Mouse (Mus musculus): ENCODE measurements around the gene Dydc1. TPM values are rescaled to one million over a fixed set of nuclear protein-coding genes. Genes with fewer than 3 reads are reported as not detected.

The Dydc1 gene
- polyA plus RNA-seq (2017; shearing (Covaris generic)): not detected

GRCm38 (mm10) chr14:41072229-41072943 is at the start of gene Dydc1:
Gene Dydc1, plus strand, starts transcription at chr14:41072911.

GRCm38 (mm10) chr14:41069108-41069507 is 3.6 kb upstream of the Dydc1 start, which contains the start of gene Dydc2:
Gene Dydc2, minus strand, starts transcription at chr14:41069208.

GRCm38 (mm10) chr14:41104853-41105444 is 32.2 kb downstream of the Dydc1 start, which contains the start of gene Mat1a:
Gene Mat1a, plus strand, starts transcription at chr14:41105035.

GRCm38 (mm10) chr14:41131540-41131939 is 58.8 kb downstream of the Dydc1 start, which contains the start of gene Sftpa1:
Gene Sftpa1, plus strand, starts transcription at chr14:41131782.

Other genes with a start within 250 kb of the Dydc1 start
- gene Sh2d4b, start 179.6 kb upstream of the Dydc1 start, polyA plus RNA-seq (2017; shearing (Covaris generic)): 0.62 TPM
- 138 TPM for gene Tspan14, start 106.1 kb upstream of the Dydc1 start, polyA plus RNA-seq (2017; shearing (Covaris generic))
- 10.9 TPM for gene Fam213a, start 59.1 kb upstream of the Dydc1 start, polyA plus RNA-seq (2017; shearing (Covaris generic))
- not detected for gene Dydc2, start 3.7 kb upstream of the Dydc1 start, polyA plus RNA-seq (2017; shearing (Covaris generic))
- not detected for gene Mat1a, start 32.1 kb downstream of the Dydc1 start, polyA plus RNA-seq (2017; shearing (Covaris generic))
- gene Sftpa1, start 58.9 kb downstream of the Dydc1 start, polyA plus RNA-seq (2017; shearing (Covaris generic)): not detected
- gene Mbl1, start 78.5 kb downstream of the Dydc1 start, polyA plus RNA-seq (2017; shearing (Covaris generic)): not detected
- not detected for gene Sftpd, start 112.2 kb downstream of the Dydc1 start, polyA plus RNA-seq (2017; shearing (Covaris generic))
- not detected for gene Gm2832, start 205.9 kb downstream of the Dydc1 start, polyA plus RNA-seq (2017; shearing (Covaris generic))